Mouse (Mus musculus): ENCODE data around the gene Grk5. TPM values are rescaled to one million over a fixed set of nuclear protein-coding genes. Genes with fewer than 3 reads are reported as not detected.

Gene Grk5
- 5.7 and 6.0 TPM in 2 replicates for polyA plus RNA-seq (2012; rRNA removed)

GRCm38 (mm10) chr19:60889714-60890315 lies at the start of gene Grk5:
TSS of gene Grk5 (plus strand) at chr19:60889749.

GRCm38 (mm10) chr19:60860868-60861700 lies 28.5 kb upstream of the Grk5 start, which contains the start of gene Sfxn4:
TSS of gene Sfxn4 (minus strand) at chr19:60861479.

GRCm38 (mm10) chr19:60874064-60874694 lies 15.4 kb upstream of the Grk5 start, which contains the start of gene Prdx3:
TSS of gene Prdx3 (minus strand) at chr19:60874556.

DNA sequence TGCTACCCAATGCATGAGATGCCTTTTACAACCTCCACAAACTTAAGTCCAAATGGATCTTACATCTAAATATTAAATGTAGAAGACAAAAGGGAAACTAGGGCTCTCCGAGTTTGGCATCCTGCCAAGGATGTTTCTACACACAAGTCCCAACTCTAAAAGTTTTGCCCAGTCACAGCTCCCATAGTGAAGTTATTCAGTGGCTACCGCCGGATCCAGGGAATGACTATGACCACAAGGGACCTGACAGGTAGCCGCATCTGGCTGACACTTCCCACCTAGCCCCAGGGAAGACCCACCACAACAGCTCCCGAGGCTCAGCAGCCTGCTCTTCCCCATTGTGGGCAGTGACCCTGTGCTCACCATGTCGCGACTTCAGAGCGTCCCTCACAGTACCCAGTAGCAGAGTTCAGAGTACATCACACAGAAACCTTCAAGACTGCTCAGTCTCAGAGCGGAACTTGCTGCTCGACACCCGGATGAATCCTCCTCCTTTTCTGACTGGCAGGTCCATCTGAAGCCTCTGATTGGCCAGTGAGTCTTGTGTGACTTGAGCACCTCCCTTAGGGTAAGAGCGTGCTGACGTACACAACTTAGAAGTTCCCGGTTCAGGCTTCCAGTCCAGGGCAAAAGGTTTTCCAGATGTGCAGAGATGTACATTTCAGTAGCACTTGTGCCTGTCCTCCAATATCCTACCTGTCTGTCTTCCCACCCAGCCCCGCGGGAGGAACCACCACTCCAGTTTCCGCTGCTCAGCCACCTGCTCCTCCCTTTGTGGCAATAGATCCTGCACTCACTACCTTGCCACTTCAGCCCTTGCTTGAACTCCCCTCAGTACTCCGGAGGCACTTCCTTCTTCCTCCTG lies 251.0 kb downstream of the Grk5 start, which contains the start of gene Zfp950:
Gene Zfp950, minus strand, starts transcription at position 499 of the 865 bp plus-strand sequence.

Other genes starting within 250 kb of the Grk5 start
- gene Nanos1, start 133.8 kb upstream of the Grk5 start, polyA plus RNA-seq (2012; rRNA removed): 18.7 and 19.9 TPM in 2 replicates
- gene Eif3a, start 99.1 kb upstream of the Grk5 start, polyA plus RNA-seq (2012; rRNA removed): 72.0 and 76.2 TPM in 2 replicates
- 35.4 and 38.4 TPM in 2 replicates for gene Fam45a, start 78.2 kb upstream of the Grk5 start, polyA plus RNA-seq (2012; rRNA removed)
- 9.1 and 11.3 TPM in 2 replicates for gene Sfxn4, start 28.3 kb upstream of the Grk5 start, polyA plus RNA-seq (2012; rRNA removed)
- 84.0 and 91.6 TPM in 2 replicates for gene Prdx3, start 15.2 kb upstream of the Grk5 start, polyA plus RNA-seq (2012; rRNA removed)